Mouse (Mus musculus) MEL (cell line): Measurements from ENCODE around the gene Eif3a. TPM values are rescaled to one million over a fixed set of nuclear protein-coding genes. Genes with fewer than 3 reads are reported as not detected.

Experiments used
- DNase-seq: peaks from one replicate; pipeline ENCODE4 v3.0.0; 2011; ENCODE audit warnings: low read depth, low spot score
- H3K27ac ChIP-seq: 2 replicates; pipeline ENCODE4 v1.5.1; 2012; ENCODE audit warnings: low read depth, mild to moderate bottlenecking, control low read depth, low read length, moderate library complexity; ENCODE audit not compliant: control insufficient read depth
- H3K27me3 ChIP-seq, 2 experiments: fragments of 150-350 bp in 1 of 2; sonication (generic) in 1 of 2; 2 replicates each; pipeline ENCODE4 v1.6.1; 2012; ENCODE audit warnings: low read length in 2 of 2, mild to moderate bottlenecking in 2 of 2, improper control_type of control experiment in 1 of 2, moderate library complexity in 1 of 2; ENCODE audit not compliant: insufficient read depth in 2 of 2, control insufficient read depth in 1 of 2
- H3K36me3 ChIP-seq, 2 experiments: 2 replicates each; pipeline ENCODE4 v1.6.1; 2012 to 2014; ENCODE audit warnings: low read length in 2 of 2, improper control_type of control experiment in 1 of 2, inconsistent platforms in 1 of 2, mild to moderate bottlenecking in 1 of 2; ENCODE audit not compliant: insufficient read depth in 2 of 2, control insufficient read depth in 1 of 2
- H3K4me1 ChIP-seq, 2 experiments: fragments of 150-350 bp in 1 of 2; sonication (generic) in 1 of 2; 2 replicates each; pipeline ENCODE4 v1.6.1; 2012; ENCODE audit warnings: low read length in 2 of 2, improper control_type of control experiment in 1 of 2, mild to moderate bottlenecking in 1 of 2; ENCODE audit not compliant: insufficient read depth in 2 of 2, control insufficient read depth in 1 of 2
- H3K4me3 ChIP-seq, 2 experiments: fragments of 150-350 bp in 1 of 2; sonication (generic) in 1 of 2; 2 replicates each; pipeline ENCODE4 v1.5.1; 2012; ENCODE audit warnings: low read depth in 2 of 2, low read length in 2 of 2, mild to moderate bottlenecking in 2 of 2, moderate library complexity in 2 of 2, control low read depth in 1 of 2, improper control_type of control experiment in 1 of 2; ENCODE audit not compliant: control insufficient read depth in 1 of 2, insufficient read depth in 1 of 2
- H3K79me2 ChIP-seq: 2 replicates; pipeline ENCODE4 v1.6.1; 2012; ENCODE audit warnings: mild to moderate bottlenecking, low read length, moderate library complexity; ENCODE audit not compliant: control insufficient read depth, poor library complexity, insufficient read depth
- H3K9ac ChIP-seq: 2 replicates; pipeline ENCODE4 v1.6.1; 2012; ENCODE audit warnings: low read depth, mild to moderate bottlenecking, control low read depth, low read length, moderate library complexity; ENCODE audit not compliant: control insufficient read depth, poor library complexity, severe bottlenecking
- H3K9me3 ChIP-seq: fragments of 150-350 bp; sonication (generic); replicated peaks from 2 replicates; pipeline ENCODE4 v1.6.1; 2012; ENCODE audit warnings: mild to moderate bottlenecking, low read length, improper control_type of control experiment, moderate library complexity; ENCODE audit not compliant: insufficient read depth
- BHLHE40 ChIP-seq: IDR thresholded peaks from 2 replicates; pipeline ENCODE4 v1.6.1; 2012; ENCODE audit warnings: low read depth, mild to moderate bottlenecking, inconsistent platforms, low read length, improper control_type of control experiment, borderline replicate concordance
- CHD1 ChIP-seq: IDR thresholded peaks from 2 replicates; pipeline ENCODE4 v1.6.1; 2012; ENCODE audit warnings: low read depth, mild to moderate bottlenecking, inconsistent platforms, low read length, improper control_type of control experiment
- ELF1 ChIP-seq: IDR thresholded peaks from 2 replicates; pipeline ENCODE4 v1.6.1; 2014; ENCODE audit warnings: low read depth, mild to moderate bottlenecking, inconsistent platforms, low read length, improper control_type of control experiment, moderate library complexity
- EP300 ChIP-seq, 2 experiments: IDR thresholded peaks; 2 replicates each; pipeline ENCODE4 v1.6.1; 2011; ENCODE audit warnings: improper control_type of control experiment in 2 of 2, low read length in 2 of 2, low read depth in 1 of 2, mild to moderate bottlenecking in 1 of 2
- ETS1 ChIP-seq: IDR thresholded peaks from 2 replicates; pipeline ENCODE4 v1.6.1; 2012; ENCODE audit warnings: low read depth, mild to moderate bottlenecking, inconsistent platforms, low read length, improper control_type of control experiment, moderate library complexity
- GABPA ChIP-seq: IDR thresholded peaks from 2 replicates; pipeline ENCODE4 v1.6.1; 2012; ENCODE audit warnings: low read depth, mild to moderate bottlenecking, inconsistent platforms, low read length, improper control_type of control experiment, moderate library complexity
- GATA1 ChIP-seq: IDR thresholded peaks from 2 replicates; pipeline ENCODE4 v1.6.1; 2011; ENCODE audit warnings: low read depth, low read length, improper control_type of control experiment
- HCFC1 ChIP-seq: IDR thresholded peaks from 2 replicates; pipeline ENCODE4 v1.6.1; 2012; ENCODE audit warnings: low read depth, mild to moderate bottlenecking, inconsistent platforms, low read length, improper control_type of control experiment, moderate library complexity
- MAX ChIP-seq: IDR thresholded peaks from 2 replicates; pipeline ENCODE4 v1.6.1; 2011; ENCODE audit warnings: low read length, improper control_type of control experiment
- MXI1 ChIP-seq: IDR thresholded peaks from 2 replicates; pipeline ENCODE4 v1.6.1; 2011; ENCODE audit warnings: mild to moderate bottlenecking, low read depth, low read length, improper control_type of control experiment
- MYC ChIP-seq: IDR thresholded peaks from 2 replicates; pipeline ENCODE4 v1.6.1; 2011; ENCODE audit warnings: low read depth, mild to moderate bottlenecking, low read length, improper control_type of control experiment, moderate library complexity
- POLR2AphosphoS5 ChIP-seq: IDR thresholded peaks from 2 replicates; pipeline ENCODE4 v1.6.1; 2012; ENCODE audit warnings: low read depth, borderline replicate concordance, mild to moderate bottlenecking, inconsistent platforms, low read length, moderate library complexity, mixed read lengths
- RAD21 ChIP-seq: IDR thresholded peaks from 2 replicates; pipeline ENCODE4 v1.6.1; 2011; ENCODE audit warnings: mild to moderate bottlenecking, low read depth, low read length, improper control_type of control experiment
- SIN3A ChIP-seq: IDR thresholded peaks from 2 replicates; pipeline ENCODE4 v1.6.1; 2012; ENCODE audit warnings: low read length, improper control_type of control experiment, inconsistent platforms
- SMC3 ChIP-seq: IDR thresholded peaks from 2 replicates; pipeline ENCODE4 v1.6.1; 2011; ENCODE audit warnings: low read depth, low read length, improper control_type of control experiment
- TAL1 ChIP-seq: IDR thresholded peaks from 2 replicates; pipeline ENCODE4 v1.6.1; 2012; ENCODE audit warnings: mild to moderate bottlenecking, inconsistent platforms, low read length, moderate library complexity, mixed read lengths
- TCF12 ChIP-seq: IDR thresholded peaks from 2 replicates; pipeline ENCODE4 v1.6.1; 2014; ENCODE audit warnings: low read depth, mild to moderate bottlenecking, inconsistent platforms, low read length, improper control_type of control experiment, moderate library complexity
- UBTF ChIP-seq: IDR thresholded peaks from 2 replicates; pipeline ENCODE4 v1.6.1; 2012; ENCODE audit warnings: low read depth, mild to moderate bottlenecking, inconsistent platforms, low read length, improper control_type of control experiment, moderate library complexity, borderline replicate concordance; ENCODE audit not compliant: insufficient read depth
- USF2 ChIP-seq, 2 experiments: IDR thresholded peaks; 2 replicates each; pipeline ENCODE4 v1.6.1; 2011 to 2012; ENCODE audit warnings: improper control_type of control experiment in 2 of 2, low read length in 2 of 2, borderline replicate concordance in 1 of 2, inconsistent platforms in 1 of 2, low read depth in 1 of 2, mild to moderate bottlenecking in 1 of 2; ENCODE audit not compliant: insufficient read depth in 1 of 2
- ZC3H11A ChIP-seq: IDR thresholded peaks from 2 replicates; pipeline ENCODE4 v1.6.1; 2012; ENCODE audit warnings: low read depth, mild to moderate bottlenecking, inconsistent platforms, low read length, improper control_type of control experiment
- ZKSCAN1 ChIP-seq: IDR thresholded peaks from 2 replicates; pipeline ENCODE4 v1.6.1; 2012; ENCODE audit warnings: low read depth, mild to moderate bottlenecking, inconsistent platforms, low read length, improper control_type of control experiment, moderate library complexity
- ZMIZ1 ChIP-seq: IDR thresholded peaks from 2 replicates; pipeline ENCODE4 v1.6.1; 2012; ENCODE audit warnings: low read depth, mild to moderate bottlenecking, inconsistent platforms, low read length, improper control_type of control experiment, moderate library complexity
- ZNF384 ChIP-seq: IDR thresholded peaks from 2 replicates; pipeline ENCODE4 v1.6.1; 2012; ENCODE audit warnings: low read depth, mild to moderate bottlenecking, inconsistent platforms, low read length, improper control_type of control experiment
- polyA plus RNA-seq, 2 experiments: library from polyadenylated mRNA; stranded (reverse) in 1 of 2; unstranded in 1 of 2; fragments of >175 nt in 1 of 2; fragments of >200 nt in 1 of 2; gene quantifications; 2 replicates each; pipeline versions ENCODE4 v1.2.1 to v1.2.4; 2012; ENCODE audit warnings: low replicate concordance in 2 of 2, low read depth in 1 of 2; ENCODE audit not compliant: insufficient read length in 2 of 2, insufficient read depth in 1 of 2, missing spikeins in 1 of 2
- total RNA-seq: library from RNA; depleted of rRNA; stranded (reverse); fragments of 300-350 nt; gene quantifications from 2 replicates; pipeline ENCODE4 v1.2.3, GENCODE M21; 2012

The Eif3a gene
- total and polyA plus RNA-seq, 3 experiments = 331 to 914 (median 424) TPM

DNA sequence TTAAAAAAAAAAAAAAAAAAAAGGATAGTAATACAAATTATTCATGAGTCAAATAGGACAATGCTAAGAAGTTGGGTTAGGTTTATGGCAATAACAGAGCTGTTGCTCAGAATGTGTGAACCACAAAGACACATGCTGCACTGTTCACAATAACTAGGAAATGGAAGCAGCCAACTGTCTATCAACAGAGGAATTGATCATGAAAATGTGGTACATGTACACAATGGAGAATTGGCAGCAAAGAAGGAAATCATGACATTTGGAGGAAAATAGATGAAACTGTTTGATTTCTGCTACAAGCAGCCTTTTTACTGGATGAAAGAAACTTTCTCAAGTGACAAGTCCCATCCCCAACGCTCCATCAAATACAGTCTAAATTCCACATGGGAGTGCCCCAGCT lies 58.5 kb downstream of the Eif3a start:
- DNase-seq = no peak
- no peak for TF ChIP-seq ELF1
- peak; percentile 3; the same call in 1 of the 2 replicates for TF ChIP-seq ZNF384
- H3K79me2 ChIP-seq = no peaks in the 10 kb centered on the region
- no peaks in the 10 kb centered on the region for H3K9me3 ChIP-seq
- no peak overlapping the region for H3K27ac ChIP-seq
- H3K27me3 ChIP-seq = peaks cover 4 to 8% of the 10 kb centered on the region in 2 experiments; a peak in 3 of 4 replicates
- H3K36me3 ChIP-seq = no peaks in the 10 kb centered on the region; a peak in 1 of 4 replicates
- H3K4me1 ChIP-seq = peaks cover 0 to 4% of the 10 kb centered on the region in 2 experiments; a peak in 2 of 4 replicates
- H3K9ac ChIP-seq = no peak overlapping the region
- H3K4me3 ChIP-seq = no peak overlapping the region

GRCm38 (mm10) chr19:60731299-60731698 lies 59.2 kb downstream of the Eif3a start:
- no peaks in the 10 kb centered on the region for H3K79me2 ChIP-seq
- peaks cover 0 to 4% of the 10 kb centered on the region in 2 experiments; a peak in 2 of 4 replicates for H3K4me1 ChIP-seq
- no peaks in the 10 kb centered on the region; a peak in 1 of 4 replicates for H3K36me3 ChIP-seq
- peaks cover 4 to 8% of the 10 kb centered on the region in 2 experiments; a peak in 3 of 4 replicates for H3K27me3 ChIP-seq
- TF ChIP-seq EP300 (IDR thresholded peaks at IDR 0.05; ENCODE audit: low read depth in 1 of 2, low read length in 2 of 2) (no peak), ZKSCAN1 (no peak), SIN3A (no peak), GATA1 (peak; percentile 36), MAX (no peak), MXI1 (no peak), CHD1 (no peak), UBTF (no peak)
- H3K9ac ChIP-seq = no peak overlapping the region
- no peak overlapping the region for H3K27ac ChIP-seq
- peak; percentile 22 for DNase-seq
- no peak overlapping the region for H3K4me3 ChIP-seq
- H3K9me3 ChIP-seq = no peaks in the 10 kb centered on the region

GRCm38 (mm10) chr19:60730281-60730852 lies 60.1 kb downstream of the Eif3a start:
- no peak overlapping the region for H3K27ac ChIP-seq
- no peaks in the 10 kb centered on the region; a peak in 1 of 4 replicates for H3K36me3 ChIP-seq
- H3K27me3 ChIP-seq = peaks cover 4 to 10% of the 10 kb centered on the region in 2 experiments; a peak in 3 of 4 replicates
- no peak overlapping the region for H3K9ac ChIP-seq
- H3K4me3 ChIP-seq = no peak overlapping the region
- no peaks in the 10 kb centered on the region for H3K79me2 ChIP-seq
- H3K9me3 ChIP-seq = no peaks in the 10 kb centered on the region
- peaks cover 0 to 4% of the 10 kb centered on the region in 2 experiments; a peak in 2 of 4 replicates for H3K4me1 ChIP-seq
- DNase-seq = peak; percentile 85
- TF ChIP-seq BHLHE40 (no peak), UBTF (no peak), ZKSCAN1 (no peak), ZC3H11A (peak; percentile 97), CHD1 (no peak), TAL1 (no peak), GATA1 (peak; percentile 63; the same call in 1 of the 2 replicates), TCF12 (no peak), GABPA (no peak), ZNF384 (0 out of 2 replicates have a peak, but pooled peaks have one; percentile 43), ZMIZ1 (no peak), ETS1 (no peak), HCFC1 (no peak), SMC3 (peak; percentile 99), ELF1 (no peak), RAD21 (peak; percentile 95), POLR2AphosphoS5 (no peak), EP300 (IDR thresholded peaks at IDR 0.05; ENCODE audit: low read depth in 1 of 2, low read length in 2 of 2) (no peak), MYC (no peak), USF2 (IDR thresholded peaks at IDR 0.05; ENCODE audit: borderline replicate concordance in 1 of 2, insufficient read depth in 1 of 2, low read depth in 1 of 2, low read length in 2 of 2) (no peak)
